Mouse (Mus musculus) bone marrow, adult 2 months (tissue): ENCODE results near the gene Ssbp3. TPM values are rescaled to one million over a fixed set of nuclear protein-coding genes. Genes with fewer than 3 reads are reported as not detected.

Experiments
- H3K27ac ChIP-seq: fragments of 200-500 bp; 2 replicates; pipeline ENCODE4 v1.5.1; 2012; ENCODE audit warnings: low read depth, mild to moderate bottlenecking, control low read depth, inconsistent platforms, low read length; ENCODE audit not compliant: control insufficient read depth, poor library complexity, insufficient read depth
- H3K4me1 ChIP-seq: fragments of 200-500 bp; 2 replicates; pipeline ENCODE4 v1.6.1; 2011; ENCODE audit warnings: low read length; ENCODE audit not compliant: control insufficient read depth, insufficient read depth
- H3K4me3 ChIP-seq: fragments of 200-500 bp; replicated peaks from 2 replicates; pipeline ENCODE3; 2011; ENCODE audit warnings: mild to moderate bottlenecking, low read depth, low read length, control low read depth; ENCODE audit not compliant: control insufficient read depth
- CTCF ChIP-seq: fragments of 200-500 bp; IDR thresholded peaks from 2 replicates; pipeline ENCODE4 v1.5.1; 2011; ENCODE audit warnings: low read length, control low read depth; ENCODE audit not compliant: control insufficient read depth, insufficient read depth
- POLR2A ChIP-seq: fragments of 200-500 bp; IDR thresholded peaks from 2 replicates; pipeline ENCODE4 v1.6.1; 2011; ENCODE audit warnings: low read depth, mild to moderate bottlenecking, control low read depth, low read length, borderline replicate concordance; ENCODE audit not compliant: control insufficient read depth
- WGBS: fragments of 180-500 bp; shearing (Covaris S2); methylation state at CpG from one replicate; pipeline ENCODE4 v1.1.7; 2018; 5-methylcytosine and 5-hydroxymethylcytosine counted together
- polyA plus RNA-seq: library from polyadenylated mRNA; stranded (reverse); fragments of >200 nt; gene quantifications from 2 replicates; pipeline ENCODE4 v1.2.4, GENCODE M21; 2011; ENCODE audit warnings: low replicate concordance; ENCODE audit not compliant: missing spikeins, insufficient read depth, insufficient read length

Ssbp3 gene
- polyA plus RNA-seq, 1 experiment = 84.3 TPM

- H3K27ac ChIP-seq = no peak overlapping the region
- WGBS = 78% methylated on average over 6 of the region's 6 CpGs
Observed at GRCm38 (mm10) chr4:106940945-106941344, 30.4 kb downstream of the Ssbp3 start.

GRCm38 (mm10) chr4:106941475-106941874 is 31.0 kb downstream of the Ssbp3 start:
- TF ChIP-seq CTCF (no peak), POLR2A (no peak)
- H3K4me3 ChIP-seq = no peak overlapping the region
- no peak overlapping the region for H3K27ac ChIP-seq
- H3K4me1 ChIP-seq = no peaks in the 10 kb centered on the region; the same call in 1 of the 2 replicates

More at GRCm38 (mm10) chr4:106940945-106941344, 30.4 kb downstream of the Ssbp3 start:
- no peak overlapping the region for H3K4me3 ChIP-seq
- H3K4me1 ChIP-seq = no peaks in the 10 kb centered on the region; the same call in 1 of the 2 replicates
- TF ChIP-seq POLR2A (no peak), CTCF (no peak)

GRCm38 (mm10) chr4:106942491-106942890 is 32.0 kb downstream of the Ssbp3 start:
- H3K4me1 ChIP-seq = no peaks in the 10 kb centered on the region; the same call in 1 of the 2 replicates
- no peak overlapping the region for H3K4me3 ChIP-seq
- no peak overlapping the region for H3K27ac ChIP-seq
- TF ChIP-seq POLR2A (no peak), CTCF (no peak)
- WGBS = 74% methylated on average over 4 of the region's 4 CpGs

GRCm38 (mm10) chr4:106943627-106944026 is 33.1 kb downstream of the Ssbp3 start:
- Histone ChIP-seq H3K27ac (no peak overlapping the region), H3K4me1 (no peaks in the 10 kb centered on the region; the same call in 1 of the 2 replicates), H3K4me3 (no peak overlapping the region)
- WGBS = 83% methylated on average over 2 of the region's 2 CpGs
- TF ChIP-seq POLR2A (no peak), CTCF (no peak)

- Histone ChIP-seq H3K4me1 (peaks cover 2% of the 10 kb centered on the region; the same call in 1 of the 2 replicates), H3K27ac (no peak overlapping the region), H3K4me3 (no peak overlapping the region)
- TF ChIP-seq CTCF (no peak), POLR2A (no peak)
- WGBS = 54% methylated on average over 3 of the region's 3 CpGs
Observed at GRCm38 (mm10) chr4:106944898-106945297, 34.4 kb downstream of the Ssbp3 start.

- WGBS = 51% methylated on average over 3 of the region's 3 CpGs
- H3K27ac ChIP-seq = no peak overlapping the region
- no peak for TF ChIP-seq POLR2A
- TF ChIP-seq CTCF = no peak
- peaks cover 6% of the 10 kb centered on the region; the same call in 1 of the 2 replicates for H3K4me1 ChIP-seq
- no peak overlapping the region for H3K4me3 ChIP-seq
Observed at GRCm38 (mm10) chr4:106947741-106948140, 37.2 kb downstream of the Ssbp3 start.

GRCm38 (mm10) chr4:106948546-106948945 is 38.0 kb downstream of the Ssbp3 start:
- Histone ChIP-seq H3K4me3 (no peak overlapping the region), H3K4me1 (peaks cover 6% of the 10 kb centered on the region; the same call in 1 of the 2 replicates), H3K27ac (no peak overlapping the region)
- WGBS = 77% methylated on average over 7 of the region's 7 CpGs
- no peak for TF ChIP-seq CTCF
- TF ChIP-seq POLR2A = no peak

GRCm38 (mm10) chr4:106949200-106949599 is 38.7 kb downstream of the Ssbp3 start:
- WGBS = 8% methylated on average over 6 of the region's 6 CpGs
- TF ChIP-seq POLR2A = no peak
- no peak for TF ChIP-seq CTCF
- H3K27ac ChIP-seq = no peak overlapping the region

GRCm38 (mm10) chr4:106950801-106951200 is 40.3 kb downstream of the Ssbp3 start:
- 73% methylated on average over 4 of the region's 4 CpGs for WGBS
- Histone ChIP-seq H3K4me1 (peaks cover 6% of the 10 kb centered on the region), H3K4me3 (no peak overlapping the region), H3K27ac (no peak overlapping the region)
- no peak for TF ChIP-seq CTCF
- no peak for TF ChIP-seq POLR2A

More at GRCm38 (mm10) chr4:106949200-106949599, 38.7 kb downstream of the Ssbp3 start:
- Histone ChIP-seq H3K4me3 (no peak overlapping the region), H3K4me1 (peaks cover 6% of the 10 kb centered on the region; the same call in 1 of the 2 replicates)
